Mouse (Mus musculus) midbrain, embryonic 15.5 days (tissue): Measurements from ENCODE around the gene Dclre1c. TPM values are rescaled to one million over a fixed set of nuclear protein-coding genes. Genes with fewer than 3 reads are reported as not detected.

Experiments
- ATAC-seq: fragments of 200-750 bp; cut with Nextera tagmentation; replicated peaks from 2 replicates; pipeline ENCODE4 v1.8.0; 2017; ENCODE audit warnings: moderate TSS enrichment
- H3K27ac ChIP-seq: fragments of 300-500 bp; sonication (generic); 2 replicates; pipeline ENCODE4 v1.5.1; 2015; ENCODE audit warnings: mild to moderate bottlenecking, inconsistent platforms
- H3K27me3 ChIP-seq: fragments of 300-500 bp; sonication (generic); replicated peaks from 2 replicates; pipeline ENCODE4 v1.6.1; 2015; ENCODE audit warnings: inconsistent platforms
- H3K36me3 ChIP-seq: fragments of 300-500 bp; sonication (generic); replicated peaks from 2 replicates; pipeline ENCODE4 v1.6.1; 2015; ENCODE audit warnings: inconsistent platforms
- H3K4me1 ChIP-seq: fragments of 300-500 bp; sonication (generic); 2 replicates; pipeline ENCODE4 v1.6.1; 2015; ENCODE audit warnings: inconsistent platforms
- H3K4me2 ChIP-seq: fragments of 300-500 bp; sonication (generic); 2 replicates; pipeline ENCODE4 v1.6.1; 2015; ENCODE audit warnings: inconsistent platforms, mild to moderate bottlenecking, moderate library complexity
- H3K4me3 ChIP-seq: fragments of 300-500 bp; sonication (generic); 2 replicates; pipeline ENCODE4 v1.5.1; 2015; ENCODE audit warnings: mild to moderate bottlenecking, inconsistent platforms
- H3K9ac ChIP-seq: fragments of 300-500 bp; sonication (generic); 2 replicates; pipeline ENCODE4 v1.6.1; 2015; ENCODE audit warnings: mild to moderate bottlenecking, inconsistent platforms
- H3K9me3 ChIP-seq: fragments of 300-500 bp; sonication (generic); 2 replicates; pipeline ENCODE4 v1.6.1; 2016; ENCODE audit warnings: inconsistent platforms
- WGBS: fragments of 180-500 bp; shearing (Covaris S2); methylation state at CpG from one replicate; pipeline ENCODE4 v1.1.7; 2015; ENCODE audit warnings: mixed read lengths; 5-methylcytosine and 5-hydroxymethylcytosine counted together
- polyA plus RNA-seq: library from polyadenylated mRNA; unstranded; fragments of >200 nt; fragmentation: Nextera tagmentation; extraction: Ambion mirVana; gene quantifications from 2 replicates; pipeline ENCODE4 v1.2.1, GENCODE M21; 2015

The Dclre1c gene
- polyA plus RNA-seq, 1 experiment from 2014 or later = 9.6 TPM

- Histone ChIP-seq H3K4me2 (no peak overlapping the region), H3K9ac (no peak overlapping the region), H3K36me3 (no peaks in the 10 kb centered on the region), H3K27me3 (no peaks in the 10 kb centered on the region), H3K27ac (no peak overlapping the region), H3K9me3 (no peaks in the 10 kb centered on the region), H3K4me1 (peaks cover 6% of the 10 kb centered on the region), H3K4me3 (no peak overlapping the region)
- 88% methylated on average over 3 of the region's 3 CpGs for WGBS
- ATAC-seq = no peak
Measured at GRCm38 (mm10) chr2:3480239-3480638, 56.3 kb downstream of the Dclre1c start.

- no peak overlapping the region for H3K27ac ChIP-seq
- whole genome bisulfite sequencing = 44% methylated on average over 3 of the region's 3 CpGs
- ATAC-seq = no peak
- no peaks in the 10 kb centered on the region for H3K4me1 ChIP-seq
- no peaks in the 10 kb centered on the region for H3K9me3 ChIP-seq
- no peak overlapping the region for H3K4me2 ChIP-seq
- no peak overlapping the region for H3K4me3 ChIP-seq
- no peak overlapping the region for H3K9ac ChIP-seq
- H3K36me3 ChIP-seq = peaks cover 22% of the 10 kb centered on the region; the same call in 1 of the 2 replicates
- no peaks in the 10 kb centered on the region for H3K27me3 ChIP-seq
Measured at GRCm38 (mm10) chr2:3489816-3490215, 65.9 kb downstream of the Dclre1c start.

- Histone ChIP-seq H3K4me3 (no peak overlapping the region), H3K4me1 (no peaks in the 10 kb centered on the region), H3K27me3 (no peaks in the 10 kb centered on the region), H3K27ac (no peak overlapping the region), H3K9ac (no peak overlapping the region), H3K9me3 (no peaks in the 10 kb centered on the region), H3K4me2 (no peak overlapping the region), H3K36me3 (peaks cover 45% of the 10 kb centered on the region)
- no peak for ATAC-seq
- 92% methylated on average over 3 of the region's 3 CpGs for WGBS
Measured at GRCm38 (mm10) chr2:3493833-3494409, 70.0 kb downstream of the Dclre1c start.

GRCm38 (mm10) chr2:3499543-3499942 is 75.6 kb downstream of the Dclre1c start:
- no peaks in the 10 kb centered on the region for H3K27me3 ChIP-seq
- 95% methylated on average over 6 of the region's 6 CpGs for WGBS
- H3K9me3 ChIP-seq = no peaks in the 10 kb centered on the region
- no peaks in the 10 kb centered on the region for H3K4me1 ChIP-seq
- H3K4me2 ChIP-seq = no peak overlapping the region
- no peak overlapping the region for H3K27ac ChIP-seq
- no peak overlapping the region for H3K9ac ChIP-seq
- ATAC-seq = no peak
- peaks cover 40% of the 10 kb centered on the region for H3K36me3 ChIP-seq
- H3K4me3 ChIP-seq = no peak overlapping the region

GRCm38 (mm10) chr2:3500886-3501285 is 77.0 kb downstream of the Dclre1c start:
- no peak overlapping the region for H3K4me2 ChIP-seq
- no peak overlapping the region for H3K27ac ChIP-seq
- no peak overlapping the region for H3K9ac ChIP-seq
- ATAC-seq = no peak
- H3K4me3 ChIP-seq = no peak overlapping the region
- H3K36me3 ChIP-seq = peaks cover 34% of the 10 kb centered on the region
- no peaks in the 10 kb centered on the region for H3K9me3 ChIP-seq
- WGBS = 95% methylated on average over 5 of the region's 5 CpGs
- no peaks in the 10 kb centered on the region for H3K27me3 ChIP-seq
- no peaks in the 10 kb centered on the region for H3K4me1 ChIP-seq

GRCm38 (mm10) chr2:3512076-3512475 is 88.1 kb downstream of the Dclre1c start:
- Histone ChIP-seq H3K9ac (peak overlapping the region; percentile 82), H3K27ac (peak overlapping the region; percentile 83), H3K36me3 (peaks cover 19% of the 10 kb centered on the region; the same call in 1 of the 2 replicates), H3K9me3 (no peaks in the 10 kb centered on the region), H3K4me2 (peak overlapping the region; percentile 85), H3K4me3 (peak overlapping the region; percentile 82), H3K27me3 (no peaks in the 10 kb centered on the region), H3K4me1 (peaks cover 15% of the 10 kb centered on the region)
- ATAC-seq = no peak
- whole genome bisulfite sequencing = under 1% methylated on average over 15 of the region's 15 CpGs

GRCm38 (mm10) chr2:3512552-3513454 is 88.9 kb downstream of the Dclre1c start, which contains the start of the genes Gm45902, Hspa14 and Cdnf:
TSS of gene Gm45902 (minus strand) at chr2:3512790.
TSS of gene Hspa14 (minus strand) at chr2:3512814.
TSS of gene Cdnf (plus strand) at chr2:3513030.
- peak within 1 kb of the TSS; percentile 82 for H3K9ac ChIP-seq
- H3K4me2 ChIP-seq = peak within 1 kb of the TSS; percentile 85
- H3K4me1 ChIP-seq = peaks cover 15% of the 10 kb centered on the region
- no peaks in the 10 kb centered on the region for H3K27me3 ChIP-seq
- 1% methylated on average over 60 of the region's 60 CpGs for WGBS
- ATAC-seq = peak; percentile 100
- H3K4me3 ChIP-seq = peak within 1 kb of the TSS; percentile 82
- no peaks in the 10 kb centered on the region for H3K9me3 ChIP-seq
- peaks cover 17% of the 10 kb centered on the region; the same call in 1 of the 2 replicates for H3K36me3 ChIP-seq
- H3K27ac ChIP-seq = peak within 1 kb of the TSS; percentile 85

Other genes with a start within 250 kb of the Dclre1c start
- gene Nmt2, start 139.9 kb upstream of the Dclre1c start, polyA plus RNA-seq = 110 and 115 TPM in 2 replicates
- 9.7 and 10.9 TPM in 2 replicates for gene Rpp38, start 91.5 kb upstream of the Dclre1c start, polyA plus RNA-seq
- 1.6 and 2.8 TPM in 2 replicates for gene Acbd7, start 88.0 kb upstream of the Dclre1c start, polyA plus RNA-seq
- gene Olah, start 26.9 kb upstream of the Dclre1c start, polyA plus RNA-seq = not detected in 2 replicates
- 5.1 and 6.9 TPM in 2 replicates for gene Meig1, start 1.5 kb upstream of the Dclre1c start, polyA plus RNA-seq
- gene Suv39h2, start 50.9 kb downstream of the Dclre1c start, polyA plus RNA-seq = 8.2 TPM in 2 replicates
- gene Gm45902, start 88.7 kb downstream of the Dclre1c start, polyA plus RNA-seq = 9.2 and 9.7 TPM in 2 replicates
- gene Hspa14, start 88.7 kb downstream of the Dclre1c start, polyA plus RNA-seq = 62.3 and 64.1 TPM in 2 replicates
- 0.17 and 0.26 TPM in 2 replicates for gene Cdnf, start 88.9 kb downstream of the Dclre1c start, polyA plus RNA-seq
- 30.3 and 32.4 TPM in 2 replicates for gene Fam107b, start 146.4 kb downstream of the Dclre1c start, polyA plus RNA-seq